Comparison of ENCODE assay signal across 8 mouse cellular contexts in genomic region chr13:45001911-45002615, GRCm38 (mm10). TPM values are rescaled to one million over a fixed set of nuclear protein-coding genes. Genes with fewer than 3 reads are reported as not detected.
DNase-seq lines count a peak whose midpoint lies in the region; ATAC-seq and TF ChIP-seq lines count a peak whose summit lies in the region.

Gene Dtnbp1 (minus strand): TSS chr13:45002147.

- H3K36me3 ChIP-seq in E14TG2a.4 (ENCODE audit: insufficient read depth, low read length), result peaks cover 11% of the 10 kb centered on the region; the same call in 1 of the 2 replicates
- peaks cover 3% of the 10 kb centered on the region; the same call in 1 of the 2 replicates for H3K36me3 ChIP-seq in forebrain, embryonic 13.5 days (ENCODE audit: poor library complexity, severe bottlenecking)

- peak within 1 kb of the TSS; percentile 88 for H3K4me2 ChIP-seq in forebrain, embryonic 13.5 days

- H3K9ac ChIP-seq in forebrain, embryonic 13.5 days, result peak within 1 kb of the TSS; percentile 88

- peak; percentile 92 for ATAC-seq in forebrain, embryonic 13.5 days
- peak; percentile 7; the same call in 1 of the 2 replicates for ATAC-seq in neutrophil, adult 5-6 weeks (ENCODE audit: extremely low read depth, insufficient number of reproducible peaks, low FRiP score, poor library complexity, severe bottlenecking)

- H3K27ac ChIP-seq in forebrain, embryonic 13.5 days, result peak within 1 kb of the TSS; percentile 31

- TF ChIP-seq POLR2A in lung, adult 2 months (IDR thresholded peaks at IDR 0.05; ENCODE audit: borderline replicate concordance, extremely low read depth, low read depth, low read length), result no peak

- peak within 1 kb of the TSS; percentile 91 for H3K4me3 ChIP-seq in E14TG2a.4 (replicated peaks; ENCODE audit: low read length)
- H3K4me3 ChIP-seq in forebrain, embryonic 13.5 days, result peak within 1 kb of the TSS; percentile 87
- H3K4me3 ChIP-seq in lung, adult 2 months (replicated peaks; ENCODE audit: extremely low read depth, low read depth, low read length), result peak within 1 kb of the TSS; percentile 91

- DNase-seq in c-Kit-positive CD71-positive TER-119-positive erythroid progenitor cells, embryonic 14.5 days (ENCODE audit: low spot score), result peak; percentile 65
- peak; percentile 82 to 83 for DNase-seq in heart, postnatal 10 days
- no peak for DNase-seq in large intestine, adult 2 months (ENCODE audit: low read depth, low spot score)
- peak; percentile 74 for DNase-seq in lung, adult 2 months
- DNase-seq in thymus, adult 18-20 months, result peak; percentile 36 to 47

- H3K4me1 ChIP-seq in E14TG2a.4 (replicated peaks; ENCODE audit: low read depth, low read length), result peaks cover 37% of the 10 kb centered on the region
- peaks cover 25% of the 10 kb centered on the region for H3K4me1 ChIP-seq in forebrain, embryonic 13.5 days
- peaks cover 8% of the 10 kb centered on the region for H3K4me1 ChIP-seq in lung, adult 2 months (ENCODE audit: control insufficient read depth, insufficient read depth, low read length)

- no peaks in the 10 kb centered on the region for H3K9me3 ChIP-seq in E14TG2a.4 (ENCODE audit: low read length)
- no peaks in the 10 kb centered on the region for H3K9me3 ChIP-seq in forebrain, embryonic 13.5 days (replicated peaks)

- intact Hi-C loops in heart, postnatal 10 days (cut with DNase I), result no loop called here

- 1% methylated on average over 50 of the region's 68 CpGs for WGBS in forebrain, embryonic 13.5 days
- 2% methylated on average over 65 of the region's 68 CpGs for WGBS in large intestine, adult 2 months
- WGBS in lung, adult 2 months, result 1% methylated on average over 53 of the region's 68 CpGs

- TF ChIP-seq CTCF in E14TG2a.4 (conservative IDR thresholded peaks at IDR 0.05; ENCODE audit: low read length), result no peak
- 0 out of 2 replicates have a peak, but pooled peaks have one; percentile 5 for TF ChIP-seq CTCF in lung, adult 2 months (IDR thresholded peaks at IDR 0.05; ENCODE audit: insufficient read depth, low read length)

- peaks cover 18% of the 10 kb centered on the region for H3K27me3 ChIP-seq in E14TG2a.4 (ENCODE audit: insufficient read depth, low read length)
- H3K27me3 ChIP-seq in forebrain, embryonic 13.5 days, result no peaks in the 10 kb centered on the region

RNA-seq across cellular contexts. Expression of gene Dtnbp1, which starts in this region (rescaled TPM):
- 95.4 and 104 TPM in 2 replicates for polyA plus RNA-seq in forebrain, embryonic 13.5 days (2015; fragmentation: Nextera tagmentation; extraction: Ambion mirVana)
- total RNA-seq in heart, postnatal 10 days (2021), result 10 to 100 TPM; 67.8 to 74.4 TPM
- 38.6 and 40.9 TPM in 2 replicates for polyA plus RNA-seq in large intestine, adult 2 months (2012; rRNA removed)
- 45.6 and 70.0 TPM in 2 replicates for polyA plus RNA-seq in lung, adult 2 months (2012; rRNA removed)
- 26.4 and 28.1 TPM in 2 replicates for total RNA-seq in neutrophil, adult 5-6 weeks (2017)
